Mouse (Mus musculus): ENCODE data around the gene Slc30a3. TPM values are rescaled to one million over a fixed set of nuclear protein-coding genes. Genes with fewer than 3 reads are reported as not detected.

Gene Slc30a3
- polyA plus RNA-seq (2016; fragmentation: Nextera tagmentation; extraction: Ambion mirVana): 1.5 and 7.1 TPM in 2 replicates

GRCm38 (mm10) chr5:31108000-31108490 lies at the start of gene Slc30a3:
TSS of gene Slc30a3 (minus strand) at chr5:31108237.
- no peak within 1 kb of the TSS for H3K27ac ChIP-seq (replicated peaks)
- no peak for DNase-seq (ENCODE audit: low spot score)
- 91% methylated on average over 18 of the region's 18 CpGs for WGBS
- H3K4me3 ChIP-seq: no peak within 1 kb of the TSS
- H3K4me1 ChIP-seq: no peaks in the 10 kb centered on the region
- no peaks in the 10 kb centered on the region; the same call in 1 of the 2 replicates for H3K27me3 ChIP-seq (ENCODE audit: low read depth, poor library complexity, severe bottlenecking)
- H3K36me3 ChIP-seq: no peaks in the 10 kb centered on the region
- no peaks in the 10 kb centered on the region for H3K9me3 ChIP-seq (replicated peaks)

DNA sequence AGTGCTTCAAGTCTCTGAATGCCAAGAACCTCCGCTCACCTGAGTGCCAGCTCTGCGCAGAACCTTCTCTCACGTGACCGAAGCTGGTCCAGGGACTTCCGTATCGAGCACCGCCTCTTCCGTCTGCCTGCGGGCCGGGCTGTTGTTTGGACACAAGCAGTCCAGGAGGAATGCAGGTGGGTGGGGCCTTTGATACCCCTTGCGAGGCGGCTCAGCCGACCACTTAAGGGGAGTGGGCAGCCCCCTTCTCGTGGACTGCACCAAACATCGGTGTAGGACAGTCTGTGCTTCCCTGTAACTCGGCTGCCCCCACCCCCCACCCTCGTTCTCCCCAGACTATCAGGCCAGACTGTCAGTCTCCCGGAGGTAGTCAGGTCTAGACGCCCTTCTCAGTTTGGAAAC lies 46.1 kb upstream of the Slc30a3 start, which contains the start of gene Mpv17:
TSS of gene Mpv17 (minus strand) at position 100 of the 402 bp plus-strand sequence.
- Histone ChIP-seq H3K27ac (replicated peaks) (peak within 1 kb of the TSS; percentile 85), H3K9me3 (replicated peaks) (no peaks in the 10 kb centered on the region), H3K36me3 (peaks cover 55% of the 10 kb centered on the region), H3K4me1 (peaks cover 18% of the 10 kb centered on the region), H3K27me3 (ENCODE audit: low read depth, poor library complexity, severe bottlenecking) (no peaks in the 10 kb centered on the region), H3K4me3 (peak within 1 kb of the TSS; percentile 69)
- DNase-seq (ENCODE audit: low spot score): peak; percentile 82
- WGBS: under 1% methylated on average over 19 of the region's 19 CpGs

GRCm38 (mm10) chr5:31153516-31154151 lies 45.6 kb upstream of the Slc30a3 start:
- Histone ChIP-seq H3K9me3 (replicated peaks) (no peaks in the 10 kb centered on the region), H3K4me3 (peak overlapping the region; percentile 69), H3K27me3 (ENCODE audit: low read depth, poor library complexity, severe bottlenecking) (no peaks in the 10 kb centered on the region), H3K27ac (replicated peaks) (peak overlapping the region; percentile 85), H3K4me1 (peaks cover 18% of the 10 kb centered on the region), H3K36me3 (peaks cover 53% of the 10 kb centered on the region)
- DNase-seq (ENCODE audit: low spot score): no peak
- 38% methylated on average over 6 of the region's 6 CpGs for WGBS

- Histone ChIP-seq H3K27ac (replicated peaks) (no peak overlapping the region), H3K4me3 (no peak overlapping the region), H3K27me3 (ENCODE audit: low read depth, poor library complexity, severe bottlenecking) (no peaks in the 10 kb centered on the region), H3K36me3 (peaks cover 46% of the 10 kb centered on the region), H3K9me3 (replicated peaks) (no peaks in the 10 kb centered on the region), H3K4me1 (peaks cover 18% of the 10 kb centered on the region)
- DNase-seq (ENCODE audit: low spot score): no peak
- WGBS: 93% methylated on average over 3 of the region's 3 CpGs
Measured at GRCm38 (mm10) chr5:31151746-31152145, 43.7 kb upstream of the Slc30a3 start.

GRCm38 (mm10) chr5:31149781-31150180 lies 41.7 kb upstream of the Slc30a3 start:
- Histone ChIP-seq H3K27ac (replicated peaks) (no peak overlapping the region), H3K27me3 (ENCODE audit: low read depth, poor library complexity, severe bottlenecking) (no peaks in the 10 kb centered on the region), H3K4me3 (no peak overlapping the region), H3K36me3 (peaks cover 48% of the 10 kb centered on the region), H3K4me1 (peaks cover 17% of the 10 kb centered on the region), H3K9me3 (replicated peaks) (no peaks in the 10 kb centered on the region)
- WGBS: 97% methylated on average over 4 of the region's 4 CpGs
- DNase-seq (ENCODE audit: low spot score): no peak

GRCm38 (mm10) chr5:31138968-31139425 lies 31.0 kb upstream of the Slc30a3 start:
- peaks cover 63% of the 10 kb centered on the region for H3K27me3 ChIP-seq (ENCODE audit: low read depth, poor library complexity, severe bottlenecking)

DNA sequence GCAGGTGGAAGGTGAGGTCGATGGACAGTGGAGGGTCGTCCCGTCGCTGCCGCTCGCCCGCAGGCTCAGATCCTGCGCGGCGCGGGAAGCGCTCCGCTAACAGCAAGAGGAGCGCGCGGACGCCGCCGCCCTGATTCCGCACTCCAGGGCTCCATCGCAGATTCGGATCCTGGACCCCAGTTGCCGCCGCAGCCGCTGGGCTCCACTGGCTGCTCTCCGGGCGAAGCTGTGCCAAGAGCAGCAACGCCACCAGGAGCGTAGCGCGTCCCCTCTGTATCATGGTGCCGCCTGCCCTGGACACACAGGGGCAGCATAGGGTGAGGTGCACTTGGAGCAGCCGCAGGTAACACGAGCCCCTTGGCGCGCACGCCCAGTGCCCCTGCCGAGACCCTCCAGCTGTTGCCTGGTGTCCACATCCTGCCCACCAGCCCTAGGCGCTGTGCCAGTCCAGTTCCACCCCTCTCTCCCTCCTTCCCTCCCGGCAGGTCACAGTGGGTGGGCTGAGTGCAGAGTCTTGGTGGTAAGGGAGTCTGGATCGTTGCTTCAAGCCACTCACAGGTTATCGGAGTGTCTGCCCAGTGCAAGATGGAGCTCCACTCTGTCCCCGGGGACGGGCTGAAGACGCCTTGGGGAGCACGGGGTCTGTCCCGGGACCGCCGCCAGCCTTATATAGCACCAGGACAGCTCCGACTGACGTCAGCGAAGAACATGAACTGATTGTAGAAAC lies 30.4 kb upstream of the Slc30a3 start, which contains the start of gene Ucn:
TSS of gene Ucn (minus strand) at position 589 of the 727 bp plus-strand sequence.
- peak; percentile 33 for DNase-seq (ENCODE audit: low spot score)
- Histone ChIP-seq H3K4me1 (peaks cover 28% of the 10 kb centered on the region), H3K9me3 (replicated peaks) (no peaks in the 10 kb centered on the region), H3K27ac (replicated peaks) (no peak within 1 kb of the TSS), H3K4me3 (peak within 1 kb of the TSS; percentile 49), H3K36me3 (peaks cover 12% of the 10 kb centered on the region), H3K27me3 (ENCODE audit: low read depth, poor library complexity, severe bottlenecking) (peaks cover 66% of the 10 kb centered on the region)
- under 1% methylated on average over 52 of the region's 52 CpGs for WGBS

More at GRCm38 (mm10) chr5:31138968-31139425, 31.0 kb upstream of the Slc30a3 start:
- no peak overlapping the region for H3K27ac ChIP-seq (replicated peaks)
- 17% methylated on average over 9 of the region's 9 CpGs for WGBS
- no peak for DNase-seq (ENCODE audit: low spot score)
- H3K36me3 ChIP-seq: peaks cover 17% of the 10 kb centered on the region
- no peaks in the 10 kb centered on the region for H3K9me3 ChIP-seq (replicated peaks)
- H3K4me1 ChIP-seq: peaks cover 28% of the 10 kb centered on the region
- peak overlapping the region; percentile 49; the same call in 1 of the 2 replicates for H3K4me3 ChIP-seq

- Histone ChIP-seq H3K27me3 (ENCODE audit: low read depth, poor library complexity, severe bottlenecking) (peaks cover 66% of the 10 kb centered on the region), H3K9me3 (replicated peaks) (no peaks in the 10 kb centered on the region), H3K36me3 (peaks cover 10% of the 10 kb centered on the region), H3K27ac (replicated peaks) (no peak overlapping the region), H3K4me1 (peaks cover 28% of the 10 kb centered on the region), H3K4me3 (peak overlapping the region; percentile 49)
- peak; percentile 29 for DNase-seq (ENCODE audit: low spot score)
- 1% methylated on average over 13 of the region's 13 CpGs for WGBS
Measured at GRCm38 (mm10) chr5:31137658-31138057, 29.6 kb upstream of the Slc30a3 start.

DNA sequence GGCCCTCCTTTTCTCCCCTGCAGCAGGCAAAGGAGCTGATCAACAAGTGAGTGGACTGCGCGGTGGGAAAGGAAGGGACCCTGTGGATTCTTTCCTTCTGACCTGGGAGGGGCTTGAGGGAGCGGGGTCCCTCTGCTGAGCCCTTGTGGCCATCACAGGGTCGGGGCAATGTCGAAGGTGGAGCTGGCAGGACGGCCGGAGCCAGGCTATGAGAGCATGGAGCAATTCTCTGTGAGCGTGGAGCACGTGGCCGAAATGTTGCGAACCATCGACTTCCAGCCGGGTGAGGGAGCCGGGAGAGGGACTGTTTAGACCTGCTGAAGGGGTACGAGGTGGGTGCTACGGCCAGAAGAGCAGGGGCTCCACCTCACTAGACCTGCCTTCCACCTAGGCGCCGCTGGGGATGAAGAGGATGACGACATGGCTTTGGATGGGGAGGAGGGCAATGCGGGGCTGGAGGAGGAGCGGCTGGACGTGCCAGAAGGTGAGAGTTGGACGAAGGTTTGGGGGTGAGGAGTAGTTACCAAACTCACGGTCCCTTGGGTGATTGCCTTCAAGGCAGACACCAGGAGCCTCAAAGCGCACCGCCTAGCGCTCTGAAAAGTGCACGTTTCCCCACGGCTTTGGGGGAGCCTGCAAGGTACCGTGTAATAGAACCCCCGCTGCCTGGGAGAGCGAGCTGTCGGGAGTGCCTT lies 28.8 kb upstream of the Slc30a3 start:
- DNase-seq (ENCODE audit: low spot score): peak; percentile 32
- H3K36me3 ChIP-seq: peaks cover 8% of the 10 kb centered on the region
- WGBS: 1% methylated on average over 33 of the region's 33 CpGs
- H3K9me3 ChIP-seq (replicated peaks): no peaks in the 10 kb centered on the region
- no peak overlapping the region for H3K27ac ChIP-seq (replicated peaks)
- H3K27me3 ChIP-seq (ENCODE audit: low read depth, poor library complexity, severe bottlenecking): peaks cover 69% of the 10 kb centered on the region
- peaks cover 28% of the 10 kb centered on the region for H3K4me1 ChIP-seq
- peak overlapping the region; percentile 49 for H3K4me3 ChIP-seq

GRCm38 (mm10) chr5:31126050-31126449 lies 18.0 kb upstream of the Slc30a3 start:
- no peak for DNase-seq (ENCODE audit: low spot score)
- 44% methylated on average over 5 of the region's 5 CpGs for WGBS
- Histone ChIP-seq H3K9me3 (replicated peaks) (no peaks in the 10 kb centered on the region), H3K36me3 (no peaks in the 10 kb centered on the region), H3K27ac (replicated peaks) (no peak overlapping the region), H3K4me1 (peaks cover 4% of the 10 kb centered on the region; the same call in 1 of the 2 replicates), H3K27me3 (ENCODE audit: low read depth, poor library complexity, severe bottlenecking) (no peaks in the 10 kb centered on the region), H3K4me3 (no peak overlapping the region)

DNA sequence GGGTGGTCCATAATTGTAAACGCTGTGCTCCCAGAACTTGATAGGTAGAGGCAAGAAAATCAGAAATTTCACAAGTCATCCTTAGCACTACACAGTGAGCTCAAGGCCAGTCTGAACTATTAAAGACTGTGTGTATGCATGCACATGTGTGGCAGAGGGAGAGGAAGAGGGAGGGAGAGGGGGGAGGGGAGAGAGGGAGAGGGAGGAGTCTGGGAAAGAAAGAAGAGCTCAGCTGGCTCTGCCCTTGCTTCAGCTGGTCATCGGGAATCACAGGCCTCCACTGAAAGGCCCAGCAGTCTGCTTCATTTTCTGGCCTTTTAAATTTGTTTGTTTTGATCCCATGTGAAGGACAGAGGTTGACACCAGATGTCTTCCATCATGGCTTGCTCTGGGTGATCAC lies 15.4 kb upstream of the Slc30a3 start:
- Histone ChIP-seq H3K4me3 (no peak overlapping the region), H3K9me3 (replicated peaks) (no peaks in the 10 kb centered on the region), H3K36me3 (no peaks in the 10 kb centered on the region), H3K27me3 (ENCODE audit: low read depth, poor library complexity, severe bottlenecking) (no peaks in the 10 kb centered on the region), H3K4me1 (peaks cover 4% of the 10 kb centered on the region; the same call in 1 of the 2 replicates), H3K27ac (replicated peaks) (no peak overlapping the region)
- DNase-seq (ENCODE audit: low spot score): no peak
- WGBS: 47% methylated on average over 2 of the region's 2 CpGs

DNA sequence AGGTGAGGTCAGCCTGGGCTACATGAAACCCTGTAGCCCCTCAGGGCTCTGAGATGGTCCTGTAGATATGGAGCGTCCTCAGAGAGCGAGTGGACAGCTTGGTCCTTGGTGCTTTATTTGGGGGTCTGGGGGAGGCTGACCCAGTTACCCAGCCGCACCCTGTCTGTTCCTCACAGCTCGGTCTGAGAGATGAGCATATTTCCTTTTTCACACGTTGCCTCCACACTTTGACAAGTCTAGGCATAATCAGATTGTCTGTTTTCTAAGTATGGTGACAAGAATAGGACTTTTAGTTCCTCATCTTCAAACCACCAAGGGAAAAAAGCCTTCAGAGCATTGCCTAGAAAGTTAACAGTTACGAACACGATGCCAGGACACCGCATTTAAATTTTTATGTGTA lies 13.1 kb upstream of the Slc30a3 start:
- H3K27ac ChIP-seq (replicated peaks): no peak overlapping the region
- H3K27me3 ChIP-seq (ENCODE audit: low read depth, poor library complexity, severe bottlenecking): peaks cover 11% of the 10 kb centered on the region
- H3K4me3 ChIP-seq: no peak overlapping the region
- WGBS: 87% methylated on average over 8 of the region's 8 CpGs
- DNase-seq (ENCODE audit: low spot score): no peak
- no peaks in the 10 kb centered on the region for H3K36me3 ChIP-seq
- no peaks in the 10 kb centered on the region for H3K9me3 ChIP-seq (replicated peaks)
- peaks cover 4% of the 10 kb centered on the region; the same call in 1 of the 2 replicates for H3K4me1 ChIP-seq
